Mouse (Mus musculus): ENCODE data around the gene Rfx4. TPM values are rescaled to one million over a fixed set of nuclear protein-coding genes. Genes with fewer than 3 reads are reported as not detected.

The Rfx4 gene
- total RNA-seq, 2 experiments from 2014 or later: 0.10 TPM

- DNase-seq: no peak
- intact Hi-C loops (cut with DNase I): no loop called here
These were observed 102.5 kb downstream of the Rfx4 start for GRCm38 (mm10) chr10:84858371-84858770.

GRCm38 (mm10) chr10:84858806-84859496, 103.1 kb downstream of the Rfx4 start:
- intact Hi-C loops (cut with DNase I): no loop called here
- DNase-seq: no peak

- no peak for DNase-seq
- intact Hi-C loops (cut with DNase I): no loop called here
These were observed 103.9 kb downstream of the Rfx4 start for GRCm38 (mm10) chr10:84859556-84860380.

- intact Hi-C loops (cut with DNase I): no loop called here
- no peak for DNase-seq
These were observed 107.6 kb downstream of the Rfx4 start for GRCm38 (mm10) chr10:84863488-84863887.

GRCm38 (mm10) chr10:84867577-84867976, 111.7 kb downstream of the Rfx4 start:
- intact Hi-C loops (cut with DNase I): no loop called here
- no peak for DNase-seq

GRCm38 (mm10) chr10:84871285-84871684, 115.4 kb downstream of the Rfx4 start:
- intact Hi-C loops (cut with DNase I): no loop called here
- no peak for DNase-seq

- intact Hi-C loops (cut with DNase I): no loop called here
- DNase-seq: no peak
These were observed 116.1 kb downstream of the Rfx4 start for GRCm38 (mm10) chr10:84871921-84872320.

GRCm38 (mm10) chr10:84879823-84880571, 124.1 kb downstream of the Rfx4 start:
- intact Hi-C loops (cut with DNase I): no loop called here
- no peak for DNase-seq

- intact Hi-C loops (cut with DNase I): no loop called here
- no peak for DNase-seq
These were observed 126.7 kb downstream of the Rfx4 start for GRCm38 (mm10) chr10:84882528-84882927.

GRCm38 (mm10) chr10:84885341-84885884, 129.6 kb downstream of the Rfx4 start:
- intact Hi-C loops (cut with DNase I): no loop called here
- peak in 1 of 2 experiments; percentile 28 for DNase-seq

- peak; percentile 65 to 71 for DNase-seq
- intact Hi-C loops (cut with DNase I): no loop called here
These were observed 130.4 kb downstream of the Rfx4 start for GRCm38 (mm10) chr10:84886221-84886627.

GRCm38 (mm10) chr10:84886785-84887184, 130.9 kb downstream of the Rfx4 start:
- DNase-seq: no peak
- intact Hi-C loops (cut with DNase I): no loop called here

GRCm38 (mm10) chr10:84889096-84889846, 133.4 kb downstream of the Rfx4 start:
- intact Hi-C loops (cut with DNase I): no loop called here
- no peak for DNase-seq

GRCm38 (mm10) chr10:84895810-84896358, 140.0 kb downstream of the Rfx4 start:
- DNase-seq: no peak
- intact Hi-C loops (cut with DNase I): no loop called here

GRCm38 (mm10) chr10:84896941-84897930, 141.4 kb downstream of the Rfx4 start:
- intact Hi-C loops (cut with DNase I): no loop called here
- no peak for DNase-seq

GRCm38 (mm10) chr10:84898144-84898979, 142.5 kb downstream of the Rfx4 start:
- intact Hi-C loops (cut with DNase I): no loop called here

GRCm38 (mm10) chr10:84901676-84902075, 145.8 kb downstream of the Rfx4 start:
- intact Hi-C loops (cut with DNase I): no loop called here
- peak in 1 of 2 experiments; percentile 29 for DNase-seq

More at GRCm38 (mm10) chr10:84898144-84898979, 142.5 kb downstream of the Rfx4 start:
- no peak for DNase-seq

- no peak for DNase-seq
- intact Hi-C loops (cut with DNase I): no loop called here
These were observed 146.4 kb downstream of the Rfx4 start for GRCm38 (mm10) chr10:84902213-84902612.
